Mouse (Mus musculus) limb, embryonic 12.5 days (tissue): ENCODE results near the gene Gab1. TPM values are rescaled to one million over a fixed set of nuclear protein-coding genes. Genes with fewer than 3 reads are reported as not detected.

Experiments used
- ATAC-seq: fragments of 200-750 bp; cut with Nextera tagmentation; 2 replicates; pipeline ENCODE4 v1.8.0; 2017; ENCODE audit warnings: low read depth, moderate TSS enrichment; ENCODE audit not compliant: insufficient number of reproducible peaks, insufficient read depth, low FRiP score, low TSS enrichment
- H3K27ac ChIP-seq: fragments of 300-500 bp; sonication (generic); 2 replicates; pipeline ENCODE4 v1.5.1; 2016; ENCODE audit warnings: mild to moderate bottlenecking, moderate library complexity
- H3K27me3 ChIP-seq: fragments of 300-500 bp; sonication (generic); 2 replicates; pipeline ENCODE4 v1.6.1; 2016; ENCODE audit warnings: mild to moderate bottlenecking, moderate library complexity
- H3K36me3 ChIP-seq: fragments of 300-500 bp; sonication (generic); 2 replicates; pipeline ENCODE4 v1.6.1; 2016; ENCODE audit warnings: mild to moderate bottlenecking, moderate library complexity
- H3K4me1 ChIP-seq: fragments of 300-500 bp; sonication (generic); replicated peaks from 2 replicates; pipeline ENCODE4 v1.6.1; 2016
- H3K4me2 ChIP-seq: fragments of 300-500 bp; sonication (generic); 2 replicates; pipeline ENCODE4 v1.6.1; 2016; ENCODE audit warnings: mild to moderate bottlenecking, moderate library complexity
- H3K4me3 ChIP-seq: fragments of 300-500 bp; sonication (generic); replicated peaks from 2 replicates; pipeline ENCODE4 v1.5.1; 2016; ENCODE audit warnings: mild to moderate bottlenecking
- H3K9ac ChIP-seq: fragments of 300-500 bp; sonication (generic); replicated peaks from 2 replicates; pipeline ENCODE4 v1.6.1; 2016; ENCODE audit warnings: mild to moderate bottlenecking, moderate library complexity
- H3K9me3 ChIP-seq: fragments of 300-500 bp; sonication (generic); 2 replicates; pipeline ENCODE4 v1.6.1; 2016; ENCODE audit warnings: mild to moderate bottlenecking, moderate library complexity
- WGBS: fragments of 180-500 bp; shearing (Covaris S2); methylation state at CpG from one replicate; pipeline ENCODE4 v1.1.7; 2016; 5-methylcytosine and 5-hydroxymethylcytosine counted together
- polyA plus RNA-seq: library from polyadenylated mRNA; unstranded; fragments of >200 nt; fragmentation: Nextera tagmentation; extraction: Ambion mirVana; gene quantifications from 2 replicates; pipeline ENCODE4 v1.2.1, GENCODE M21; 2016

Gene Gab1
- polyA plus RNA-seq: 20.4 and 24.4 TPM in 2 replicates

GRCm38 (mm10) chr8:80880196-80881106 lies at the start of gene Gab1:
Gene Gab1, minus strand, starts transcription at chr8:80880519.
- Histone ChIP-seq H3K4me3 (peak within 1 kb of the TSS; percentile 80), H3K9me3 (no peaks in the 10 kb centered on the region), H3K27ac (peak within 1 kb of the TSS; percentile 99), H3K36me3 (no peaks in the 10 kb centered on the region), H3K27me3 (no peaks in the 10 kb centered on the region), H3K9ac (peak within 1 kb of the TSS; percentile 90), H3K4me1 (peaks cover 17% of the 10 kb centered on the region), H3K4me2 (peak within 1 kb of the TSS; percentile 69)
- 1% methylated on average over 58 of the region's 70 CpGs for WGBS
- peak; percentile 97 for ATAC-seq

- H3K4me2 ChIP-seq: no peak overlapping the region
- ATAC-seq: no peak
- no peak overlapping the region for H3K27ac ChIP-seq
- no peaks in the 10 kb centered on the region for H3K9me3 ChIP-seq
- H3K9ac ChIP-seq: no peak overlapping the region
- H3K27me3 ChIP-seq: no peaks in the 10 kb centered on the region
- no peaks in the 10 kb centered on the region for H3K36me3 ChIP-seq
- no peaks in the 10 kb centered on the region for H3K4me1 ChIP-seq
- H3K4me3 ChIP-seq: no peak overlapping the region
These were observed 48.5 kb upstream of the Gab1 start for GRCm38 (mm10) chr8:80928770-80929169.

GRCm38 (mm10) chr8:80923794-80924316 lies 43.5 kb upstream of the Gab1 start:
- ATAC-seq: no peak
- no peaks in the 10 kb centered on the region for H3K27me3 ChIP-seq
- 85% methylated on average over 9 of the region's 9 CpGs for WGBS

GRCm38 (mm10) chr8:80922642-80923041 lies 42.3 kb upstream of the Gab1 start:
- Histone ChIP-seq H3K4me2 (no peak overlapping the region), H3K4me1 (peaks cover 4% of the 10 kb centered on the region), H3K36me3 (no peaks in the 10 kb centered on the region), H3K9me3 (no peaks in the 10 kb centered on the region), H3K27me3 (no peaks in the 10 kb centered on the region), H3K27ac (no peak overlapping the region), H3K9ac (no peak overlapping the region), H3K4me3 (no peak overlapping the region)
- 75% methylated on average over 6 of the region's 6 CpGs for WGBS
- no peak for ATAC-seq

More at GRCm38 (mm10) chr8:80923794-80924316, 43.5 kb upstream of the Gab1 start:
- H3K27ac ChIP-seq: no peak overlapping the region
- peaks cover 4% of the 10 kb centered on the region for H3K4me1 ChIP-seq
- H3K9ac ChIP-seq: no peak overlapping the region
- no peaks in the 10 kb centered on the region for H3K9me3 ChIP-seq
- no peak overlapping the region for H3K4me3 ChIP-seq
- no peaks in the 10 kb centered on the region for H3K36me3 ChIP-seq
- no peak overlapping the region for H3K4me2 ChIP-seq

GRCm38 (mm10) chr8:80919130-80919529 lies 38.8 kb upstream of the Gab1 start:
- H3K4me1 ChIP-seq: peaks cover 4% of the 10 kb centered on the region
- no peak for ATAC-seq
- H3K4me3 ChIP-seq: no peak overlapping the region
- H3K36me3 ChIP-seq: no peaks in the 10 kb centered on the region
- no peak overlapping the region for H3K4me2 ChIP-seq
- H3K27ac ChIP-seq: no peak overlapping the region
- 74% methylated on average over 4 of the region's 4 CpGs for WGBS
- no peaks in the 10 kb centered on the region for H3K9me3 ChIP-seq
- H3K27me3 ChIP-seq: no peaks in the 10 kb centered on the region
- no peak overlapping the region for H3K9ac ChIP-seq

GRCm38 (mm10) chr8:80918531-80918930 lies 38.2 kb upstream of the Gab1 start:
- no peaks in the 10 kb centered on the region for H3K27me3 ChIP-seq
- H3K9ac ChIP-seq: no peak overlapping the region
- H3K36me3 ChIP-seq: no peaks in the 10 kb centered on the region
- 90% methylated on average over 6 of the region's 6 CpGs for WGBS
- H3K4me3 ChIP-seq: no peak overlapping the region
- ATAC-seq: no peak
- H3K9me3 ChIP-seq: no peaks in the 10 kb centered on the region
- H3K4me2 ChIP-seq: no peak overlapping the region
- no peak overlapping the region for H3K27ac ChIP-seq
- H3K4me1 ChIP-seq: peaks cover 6% of the 10 kb centered on the region

DNA sequence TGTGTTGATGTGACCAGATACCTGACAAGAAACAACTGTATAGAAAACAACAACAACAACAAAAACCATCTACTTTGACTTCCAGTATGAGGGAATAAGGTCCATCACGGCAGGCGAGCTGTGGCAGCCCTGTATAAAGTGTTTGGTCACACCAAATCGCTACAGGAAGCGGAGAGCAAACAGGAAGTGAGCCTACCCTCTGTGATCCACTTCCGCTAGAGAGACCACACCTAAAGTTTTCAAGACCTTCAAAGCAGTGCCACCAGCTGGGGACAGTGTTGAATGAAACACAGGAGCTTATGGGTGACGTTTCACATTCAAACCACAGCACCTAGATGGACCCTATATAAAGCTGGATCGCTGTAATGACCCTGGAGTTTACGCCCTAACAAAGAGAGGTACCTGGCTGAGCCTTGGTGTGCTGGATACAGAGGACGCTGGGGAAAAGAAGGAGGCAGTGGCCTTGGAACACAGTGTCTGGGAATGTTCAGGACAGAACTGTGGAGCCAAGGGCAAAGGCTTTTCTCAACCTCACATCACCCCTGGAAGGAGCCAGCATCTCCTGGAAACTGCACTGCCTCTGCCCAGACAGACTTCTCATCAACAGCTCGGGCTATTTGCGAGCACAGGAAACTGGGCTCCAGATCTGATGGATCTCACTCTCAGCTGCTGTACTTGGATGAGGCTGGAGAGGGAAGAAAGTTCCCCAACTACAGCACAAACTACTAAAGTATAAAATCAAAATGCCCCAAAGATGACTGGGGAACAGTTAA lies 36.3 kb upstream of the Gab1 start:
- Histone ChIP-seq H3K9ac (no peak overlapping the region), H3K4me2 (no peak overlapping the region), H3K27ac (no peak overlapping the region), H3K27me3 (no peaks in the 10 kb centered on the region), H3K4me1 (peaks cover 12% of the 10 kb centered on the region), H3K9me3 (no peaks in the 10 kb centered on the region), H3K4me3 (no peak overlapping the region), H3K36me3 (no peaks in the 10 kb centered on the region)
- 77% methylated on average over 11 of the region's 11 CpGs for WGBS
- ATAC-seq: no peak

GRCm38 (mm10) chr8:80913016-80913748 lies 32.9 kb upstream of the Gab1 start:
- H3K9me3 ChIP-seq: no peaks in the 10 kb centered on the region
- no peaks in the 10 kb centered on the region for H3K27me3 ChIP-seq
- H3K36me3 ChIP-seq: no peaks in the 10 kb centered on the region
- no peak overlapping the region for H3K4me3 ChIP-seq
- H3K27ac ChIP-seq: peak overlapping the region; percentile 69
- peak; percentile 42; the same call in 1 of the 2 replicates for ATAC-seq
- H3K4me1 ChIP-seq: peaks cover 16% of the 10 kb centered on the region
- H3K4me2 ChIP-seq: no peak overlapping the region
- WGBS: 79% methylated on average over 1 of the region's 1 CpGs
- H3K9ac ChIP-seq: no peak overlapping the region

DNA sequence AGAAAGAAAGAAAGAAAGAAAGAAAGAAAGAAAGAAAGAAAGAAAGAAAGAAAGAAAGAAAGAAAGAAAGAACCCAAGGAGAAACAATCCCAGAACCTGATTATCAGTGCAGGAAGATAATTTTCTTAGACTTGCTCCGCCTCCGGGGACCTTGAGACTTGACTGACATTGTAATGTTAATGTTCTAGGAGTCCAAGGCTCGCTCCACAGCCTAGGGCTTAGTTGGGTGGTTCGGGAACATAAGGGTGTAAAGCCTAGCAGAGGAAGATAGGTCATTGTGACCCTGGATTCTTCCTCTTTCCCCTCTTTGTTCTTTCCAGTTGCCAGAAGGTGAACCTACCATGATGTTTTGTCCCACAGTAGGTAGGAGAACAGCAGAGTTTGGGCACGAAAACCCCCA lies 31.1 kb upstream of the Gab1 start:
- Histone ChIP-seq H3K27me3 (no peaks in the 10 kb centered on the region), H3K27ac (no peak overlapping the region), H3K36me3 (no peaks in the 10 kb centered on the region), H3K4me2 (no peak overlapping the region), H3K4me3 (no peak overlapping the region), H3K4me1 (peaks cover 17% of the 10 kb centered on the region), H3K9me3 (no peaks in the 10 kb centered on the region), H3K9ac (no peak overlapping the region)
- no peak for ATAC-seq
- 82% methylated on average over 5 of the region's 5 CpGs for WGBS

DNA sequence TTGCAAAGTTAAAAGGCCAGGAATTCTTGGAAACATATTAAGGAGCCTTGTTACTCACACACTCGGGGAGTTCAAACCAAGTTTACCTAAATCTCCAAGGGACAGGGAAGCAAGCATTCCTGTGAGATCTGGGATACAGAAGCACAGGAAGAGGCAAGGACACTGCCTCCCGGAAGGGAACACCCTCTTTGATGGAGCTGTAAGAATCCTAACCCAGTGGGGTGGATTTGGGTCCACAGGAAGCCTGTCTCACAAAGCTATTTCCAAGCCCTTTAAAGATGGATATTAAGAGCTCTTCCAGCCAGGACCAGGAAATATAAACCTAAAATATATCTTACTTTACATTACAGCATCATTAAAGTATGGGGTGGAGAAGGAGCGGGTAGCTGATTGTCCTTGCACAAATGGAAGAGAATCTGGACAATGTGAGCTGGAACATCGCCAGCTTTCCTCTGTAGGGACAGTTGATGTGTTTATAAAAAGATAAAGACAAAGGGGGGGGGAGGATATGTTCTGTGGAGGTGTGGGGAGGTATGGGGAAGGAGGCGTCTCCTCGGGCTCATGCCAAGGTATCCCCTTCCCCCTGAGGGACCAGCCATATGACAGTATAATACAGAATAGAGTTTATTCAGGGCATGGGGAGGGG lies 28.1 kb upstream of the Gab1 start:
- no peak overlapping the region for H3K9ac ChIP-seq
- no peak overlapping the region for H3K4me2 ChIP-seq
- 70% methylated on average over 6 of the region's 6 CpGs for WGBS
- H3K27ac ChIP-seq: no peak overlapping the region
- H3K9me3 ChIP-seq: no peaks in the 10 kb centered on the region
- no peak overlapping the region for H3K4me3 ChIP-seq
- H3K27me3 ChIP-seq: no peaks in the 10 kb centered on the region
- peaks cover 14% of the 10 kb centered on the region for H3K4me1 ChIP-seq
- no peaks in the 10 kb centered on the region for H3K36me3 ChIP-seq
- no peak for ATAC-seq
